Mouse (Mus musculus): Measurements from ENCODE around the gene Gm17622. TPM values are rescaled to one million over a fixed set of nuclear protein-coding genes. Genes with fewer than 3 reads are reported as not detected.

The Gm17622 gene
- polyA plus RNA-seq, 1 experiment, result not detected

DNA sequence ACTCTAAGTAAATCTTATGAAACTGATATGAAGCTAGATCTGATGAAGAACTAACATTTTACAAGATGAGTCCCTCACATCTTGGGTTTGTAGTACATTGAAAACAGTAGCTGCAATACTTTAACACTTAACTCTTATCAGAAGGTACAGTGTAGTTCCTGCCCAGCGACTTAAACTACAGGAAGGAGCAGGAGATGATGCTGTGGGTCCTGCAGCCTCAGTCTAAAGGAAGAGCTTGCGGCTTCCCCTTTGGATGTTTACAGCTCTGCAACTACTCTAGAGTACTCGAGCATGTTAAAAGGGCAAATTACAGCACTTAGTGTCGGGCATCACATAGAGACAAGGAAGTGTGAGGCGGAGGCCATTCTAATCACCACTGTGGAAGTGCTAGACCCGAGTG is 15.8 kb downstream of the Gm17622 start:
- H3K4me3 ChIP-seq (ENCODE audit: low read depth, low read length), result no peak overlapping the region
- 0 out of 2 replicates have a peak, but pooled peaks cover 4% of the 10 kb centered on the region for H3K4me1 ChIP-seq (ENCODE audit: control insufficient read depth, insufficient read depth, insufficient read length, low read length)
- H3K27me3 ChIP-seq (ENCODE audit: control insufficient read depth, insufficient read depth, low read length), result no peaks in the 10 kb centered on the region
- H3K27ac ChIP-seq (ENCODE audit: insufficient read depth, low read depth, low read length), result no peak overlapping the region
- 68% methylated on average over 6 of the region's 6 CpGs for WGBS
- TF ChIP-seq POLR2A (IDR thresholded peaks at IDR 0.05; ENCODE audit: low read depth, low read length), result no peak
- TF ChIP-seq CTCF (IDR thresholded peaks at IDR 0.05; ENCODE audit: extremely low read depth, insufficient read length, insufficient replicate concordance, low read depth, low read length), result no peak
- H3K36me3 ChIP-seq (ENCODE audit: control insufficient read depth, insufficient read depth, low read length), result peaks cover 1% of the 10 kb centered on the region; the same call in 1 of the 2 replicates

DNA sequence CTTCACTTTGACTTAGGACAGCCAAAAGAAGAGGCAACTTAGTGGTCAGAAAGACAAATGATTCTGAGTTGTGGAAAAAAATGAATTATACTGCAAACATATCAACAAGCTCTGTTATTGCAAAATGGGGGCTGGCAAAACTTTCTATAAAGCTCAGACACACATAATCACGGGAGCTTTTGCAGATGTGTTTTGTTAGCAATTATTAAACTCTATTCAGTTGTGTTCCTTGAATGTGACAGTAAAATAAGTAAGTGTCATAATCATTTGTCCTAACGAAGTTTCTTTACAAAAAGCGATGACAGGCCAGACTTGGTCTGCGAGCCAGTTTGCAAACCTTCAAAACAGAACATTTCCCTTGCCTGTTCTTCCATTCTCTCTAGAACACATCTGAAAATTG is 17.0 kb downstream of the Gm17622 start:
- Histone ChIP-seq H3K27ac (ENCODE audit: insufficient read depth, low read depth, low read length) (no peak overlapping the region), H3K4me1 (ENCODE audit: control insufficient read depth, insufficient read depth, insufficient read length, low read length) (0 out of 2 replicates have a peak, but pooled peaks cover 4% of the 10 kb centered on the region), H3K27me3 (ENCODE audit: control insufficient read depth, insufficient read depth, low read length) (no peaks in the 10 kb centered on the region), H3K36me3 (ENCODE audit: control insufficient read depth, insufficient read depth, low read length) (no peaks in the 10 kb centered on the region), H3K4me3 (ENCODE audit: low read depth, low read length) (no peak overlapping the region)
- 85% methylated on average over 4 of the region's 4 CpGs for WGBS
- TF ChIP-seq POLR2A (IDR thresholded peaks at IDR 0.05; ENCODE audit: low read depth, low read length) (no peak), CTCF (IDR thresholded peaks at IDR 0.05; ENCODE audit: extremely low read depth, insufficient read length, insufficient replicate concordance, low read depth, low read length) (no peak)

DNA sequence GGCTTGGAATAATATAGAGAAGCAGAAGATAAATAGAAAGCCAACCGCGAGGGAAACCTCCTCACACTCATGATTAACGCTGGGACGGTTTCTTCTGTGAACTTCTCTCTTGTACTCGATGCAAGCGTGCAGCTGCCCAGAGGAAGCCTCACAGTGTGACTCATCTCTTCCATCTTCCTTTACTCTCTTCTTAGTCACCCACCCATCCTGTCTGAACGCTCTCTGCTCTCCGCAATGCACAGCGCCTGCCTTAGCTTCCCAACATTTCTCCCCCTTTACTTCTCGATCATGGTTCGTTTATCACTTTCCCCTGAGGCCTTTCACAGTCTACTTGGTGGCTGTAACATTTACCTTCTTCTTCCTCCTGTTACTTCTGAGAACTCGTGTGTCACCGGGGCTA is 20.1 kb downstream of the Gm17622 start:
- 70% methylated on average over 13 of the region's 13 CpGs for WGBS
- no peaks in the 10 kb centered on the region for H3K27me3 ChIP-seq (ENCODE audit: control insufficient read depth, insufficient read depth, low read length)
- TF ChIP-seq CTCF (IDR thresholded peaks at IDR 0.05; ENCODE audit: extremely low read depth, insufficient read length, insufficient replicate concordance, low read depth, low read length) (no peak), POLR2A (IDR thresholded peaks at IDR 0.05; ENCODE audit: low read depth, low read length) (no peak)
- peaks cover 3% of the 10 kb centered on the region for H3K36me3 ChIP-seq (ENCODE audit: control insufficient read depth, insufficient read depth, low read length)
- no peak overlapping the region for H3K4me3 ChIP-seq (ENCODE audit: low read depth, low read length)
- 0 out of 2 replicates have a peak, but pooled peaks cover 4% of the 10 kb centered on the region for H3K4me1 ChIP-seq (ENCODE audit: control insufficient read depth, insufficient read depth, insufficient read length, low read length)
- H3K27ac ChIP-seq (ENCODE audit: insufficient read depth, low read depth, low read length), result peak overlapping the region; percentile 54; the same call in 1 of the 2 replicates

DNA sequence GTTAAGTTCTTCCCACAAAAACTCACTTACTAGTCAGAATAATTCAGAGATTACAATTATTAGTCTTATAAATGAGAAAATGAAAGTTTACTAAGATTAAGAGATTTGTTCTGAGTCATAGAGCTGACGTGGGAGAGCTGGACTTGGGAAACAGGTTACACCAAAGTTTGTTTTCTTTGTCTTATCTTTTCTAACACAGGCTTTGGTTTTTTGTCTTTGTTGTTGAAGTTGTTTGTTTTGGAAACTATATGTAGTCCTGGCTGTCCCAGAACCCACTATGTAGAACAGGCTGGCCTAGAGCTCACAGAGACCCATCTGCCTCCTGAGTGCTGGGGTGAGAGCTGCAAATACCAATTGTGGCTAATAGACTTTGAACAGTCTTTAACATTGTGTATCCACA is 20.7 kb downstream of the Gm17622 start:
- WGBS, result 44% methylated on average over 1 of the region's 1 CpGs
- Histone ChIP-seq H3K27me3 (ENCODE audit: control insufficient read depth, insufficient read depth, low read length) (no peaks in the 10 kb centered on the region), H3K27ac (ENCODE audit: insufficient read depth, low read depth, low read length) (no peak overlapping the region), H3K4me3 (ENCODE audit: low read depth, low read length) (no peak overlapping the region), H3K36me3 (ENCODE audit: control insufficient read depth, insufficient read depth, low read length) (peaks cover 4% of the 10 kb centered on the region), H3K4me1 (ENCODE audit: control insufficient read depth, insufficient read depth, insufficient read length, low read length) (0 out of 2 replicates have a peak, but pooled peaks cover 4% of the 10 kb centered on the region)
- no peak for TF ChIP-seq POLR2A (IDR thresholded peaks at IDR 0.05; ENCODE audit: low read depth, low read length)

DNA sequence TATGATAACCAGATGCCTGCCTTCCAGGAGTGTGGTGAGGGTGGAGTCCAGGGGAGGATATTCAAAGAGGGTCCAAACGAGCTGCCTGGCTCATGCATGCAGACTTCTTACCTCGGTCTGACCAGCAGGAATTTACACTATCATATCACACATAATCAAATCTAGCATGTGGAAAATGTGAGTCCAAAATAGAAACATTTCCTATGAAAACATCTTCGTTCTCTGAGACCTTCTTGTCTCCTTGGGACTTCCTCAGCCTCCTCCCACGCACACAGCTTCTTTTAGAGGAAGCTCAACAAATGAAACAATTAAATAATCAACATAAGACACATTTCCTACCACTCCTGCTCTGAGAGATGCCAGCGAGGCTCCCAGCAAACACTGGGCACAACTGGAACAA is 21.4 kb downstream of the Gm17622 start:
- no peaks in the 10 kb centered on the region for H3K27me3 ChIP-seq (ENCODE audit: control insufficient read depth, insufficient read depth, low read length)
- no peak overlapping the region for H3K4me3 ChIP-seq (ENCODE audit: low read depth, low read length)
- TF ChIP-seq CTCF (IDR thresholded peaks at IDR 0.05; ENCODE audit: extremely low read depth, insufficient read length, insufficient replicate concordance, low read depth, low read length), result no peak
- TF ChIP-seq POLR2A (IDR thresholded peaks at IDR 0.05; ENCODE audit: low read depth, low read length), result no peak
- H3K4me1 ChIP-seq (ENCODE audit: control insufficient read depth, insufficient read depth, insufficient read length, low read length), result 0 out of 2 replicates have a peak, but pooled peaks cover 4% of the 10 kb centered on the region
- no peak overlapping the region for H3K27ac ChIP-seq (ENCODE audit: insufficient read depth, low read depth, low read length)
- H3K36me3 ChIP-seq (ENCODE audit: control insufficient read depth, insufficient read depth, low read length), result peaks cover 4% of the 10 kb centered on the region
- 71% methylated on average over 5 of the region's 5 CpGs for WGBS

DNA sequence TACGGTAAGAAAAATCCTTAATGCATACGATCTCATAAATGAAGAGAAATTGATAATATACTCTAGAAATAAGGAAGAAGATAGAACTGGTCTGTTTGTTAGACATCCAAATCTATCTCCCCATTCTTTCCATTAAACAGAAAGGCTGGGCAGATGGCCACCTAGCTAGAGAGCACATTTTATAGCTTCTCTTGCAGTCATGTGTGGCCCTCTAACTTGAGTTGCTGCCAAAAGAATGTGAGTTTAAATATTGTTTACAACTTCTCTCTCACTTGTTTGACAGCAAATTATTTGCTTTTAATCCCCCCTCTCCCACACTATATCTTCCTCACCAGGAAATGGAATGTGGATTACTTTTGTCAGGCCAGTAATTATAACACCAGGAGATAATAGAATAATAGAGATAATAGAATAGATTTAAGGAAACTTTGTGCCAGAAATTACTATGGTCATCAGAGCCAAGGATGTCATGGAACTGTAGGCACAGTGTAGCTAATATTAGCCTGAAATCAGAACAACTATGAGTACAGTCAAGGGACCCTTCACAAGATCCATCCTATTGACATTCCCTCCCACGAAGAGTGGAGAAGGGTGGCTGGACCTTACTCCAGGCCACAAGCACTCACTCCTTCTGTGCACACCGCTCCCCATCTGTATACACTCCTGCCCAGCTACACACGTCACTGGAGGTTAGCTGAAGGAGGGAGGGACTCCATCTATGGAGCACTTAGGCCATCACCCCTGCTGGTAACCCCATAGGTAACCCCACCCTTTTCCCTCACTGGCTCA is 23.8 kb downstream of the Gm17622 start:
- TF ChIP-seq POLR2A (IDR thresholded peaks at IDR 0.05; ENCODE audit: low read depth, low read length) (no peak), CTCF (IDR thresholded peaks at IDR 0.05; ENCODE audit: extremely low read depth, insufficient read length, insufficient replicate concordance, low read depth, low read length) (no peak)
- H3K27ac ChIP-seq (ENCODE audit: insufficient read depth, low read depth, low read length), result no peak overlapping the region
- 83% methylated on average over 5 of the region's 5 CpGs for WGBS
- peaks cover 4% of the 10 kb centered on the region for H3K36me3 ChIP-seq (ENCODE audit: control insufficient read depth, insufficient read depth, low read length)
- 0 out of 2 replicates have a peak, but pooled peaks cover 4% of the 10 kb centered on the region for H3K4me1 ChIP-seq (ENCODE audit: control insufficient read depth, insufficient read depth, insufficient read length, low read length)
- no peak overlapping the region for H3K4me3 ChIP-seq (ENCODE audit: low read depth, low read length)
- no peaks in the 10 kb centered on the region for H3K27me3 ChIP-seq (ENCODE audit: control insufficient read depth, insufficient read depth, low read length)

DNA sequence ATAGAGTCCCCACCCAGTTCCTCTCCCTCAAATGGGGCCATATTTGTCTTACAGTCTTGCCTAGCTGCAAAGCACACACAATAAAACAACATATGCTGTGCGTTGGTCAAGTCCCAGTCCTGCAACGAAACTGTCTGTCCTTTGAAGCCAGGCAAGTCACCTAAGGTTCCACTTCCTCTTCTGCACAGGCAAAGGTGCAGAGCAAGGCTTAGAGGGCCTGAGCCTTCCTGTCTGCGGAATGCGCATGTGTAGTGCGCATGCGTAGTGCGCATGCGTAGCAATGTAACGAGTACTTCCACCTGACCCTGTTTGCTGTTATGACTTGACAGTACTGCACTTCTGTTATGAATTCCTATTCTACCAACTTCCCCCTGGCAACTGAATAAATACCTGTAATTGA is 25.7 kb downstream of the Gm17622 start:
- TF ChIP-seq POLR2A (IDR thresholded peaks at IDR 0.05; ENCODE audit: low read depth, low read length) (no peak), CTCF (IDR thresholded peaks at IDR 0.05; ENCODE audit: extremely low read depth, insufficient read length, insufficient replicate concordance, low read depth, low read length) (no peak)
- Histone ChIP-seq H3K36me3 (ENCODE audit: control insufficient read depth, insufficient read depth, low read length) (peaks cover 4% of the 10 kb centered on the region), H3K27me3 (ENCODE audit: control insufficient read depth, insufficient read depth, low read length) (no peaks in the 10 kb centered on the region), H3K4me3 (ENCODE audit: low read depth, low read length) (no peak overlapping the region), H3K4me1 (ENCODE audit: control insufficient read depth, insufficient read depth, insufficient read length, low read length) (no peaks in the 10 kb centered on the region), H3K27ac (ENCODE audit: insufficient read depth, low read depth, low read length) (no peak overlapping the region)
- 85% methylated on average over 9 of the region's 9 CpGs for WGBS

Data from small intestine, adult 2 months (tissue).